Mouse (Mus musculus): ENCODE measurements around the gene Cubn.

The Cubn gene

DNA sequence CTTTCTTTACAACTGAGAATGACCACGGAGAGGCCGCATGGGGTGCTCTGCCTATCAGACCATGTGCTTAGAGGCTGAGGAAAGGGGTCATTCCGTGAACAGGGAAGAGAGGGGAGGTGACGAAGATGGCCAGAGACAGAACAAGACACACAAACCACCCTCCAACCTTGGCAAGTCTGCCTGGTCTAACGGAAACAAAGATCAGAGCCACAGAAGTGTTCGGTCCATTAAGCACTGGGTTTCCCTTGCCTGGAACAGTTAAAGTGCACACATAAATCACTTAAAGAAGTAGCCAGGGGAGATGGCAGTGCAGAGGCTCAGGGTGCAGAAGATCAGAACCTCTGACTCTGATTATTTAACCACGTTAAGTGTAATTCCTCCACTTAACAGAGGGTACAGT is 257.7 kb downstream of the Cubn start:
- DNase-seq = no peak

DNA sequence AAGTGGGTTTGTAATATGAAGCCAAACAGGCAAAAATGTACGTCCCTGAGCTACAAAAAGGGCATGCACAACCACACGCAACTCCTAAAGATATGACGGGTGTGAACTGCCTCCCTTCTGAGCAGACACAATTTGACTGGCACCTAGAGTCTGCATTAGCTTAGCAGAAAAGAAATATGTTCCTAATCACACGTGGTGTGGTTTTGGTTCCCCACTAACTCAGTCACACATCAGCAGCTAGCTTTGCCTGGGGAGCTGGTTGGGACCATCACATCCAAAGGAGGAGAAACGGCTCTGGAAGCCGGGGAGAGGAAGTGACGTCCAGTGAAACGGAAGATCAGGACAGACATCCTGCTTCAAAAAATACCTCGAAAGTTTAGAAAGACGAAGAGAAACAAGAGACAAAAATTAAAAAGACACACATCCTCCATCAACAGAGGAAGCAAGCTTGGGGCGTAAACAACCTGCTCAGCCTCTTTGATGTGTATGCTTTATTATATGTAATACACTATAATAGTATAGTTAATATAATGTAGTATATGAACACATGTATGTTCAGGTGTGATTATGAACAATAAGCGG is 258.3 kb downstream of the Cubn start:
- no peak for DNase-seq

DNA sequence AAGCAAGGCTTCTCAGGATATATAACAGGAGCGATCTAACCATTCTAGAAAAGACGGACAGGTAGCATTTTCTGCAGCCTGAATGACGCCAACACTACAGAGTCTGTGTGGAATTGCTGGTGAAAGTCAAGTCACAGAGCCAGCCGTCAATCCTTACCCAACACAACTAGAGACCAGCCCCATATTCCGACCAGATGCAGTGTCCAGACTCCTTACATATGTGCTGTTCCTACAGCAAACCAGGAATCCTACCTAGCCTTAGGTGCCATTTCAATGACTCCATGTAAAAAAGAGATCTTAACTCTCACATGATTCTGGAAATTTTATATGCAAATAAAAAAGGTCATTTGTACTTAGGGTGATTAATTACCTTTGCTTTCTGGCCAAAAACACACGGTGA is 259.3 kb downstream of the Cubn start:
- no peak for DNase-seq

DNA sequence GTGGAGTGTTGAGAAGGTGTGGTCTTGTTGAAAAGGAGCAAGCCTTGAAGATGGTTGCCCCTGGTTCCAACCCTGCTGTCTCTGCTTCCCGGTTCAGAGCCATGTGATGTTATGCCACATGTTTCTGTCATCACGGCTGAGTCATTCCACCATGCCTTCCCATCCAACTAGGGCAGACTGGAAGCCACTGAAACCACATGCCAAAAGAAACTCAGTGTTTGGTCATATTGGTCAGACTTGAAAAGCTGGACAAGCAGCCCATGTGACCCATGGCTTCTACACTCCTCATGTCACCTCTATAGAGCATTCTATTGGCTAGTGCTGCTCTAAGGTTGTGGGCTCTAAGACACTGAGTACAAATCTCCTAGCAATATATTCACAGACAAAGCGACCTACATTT is 261.9 kb downstream of the Cubn start:
- DNase-seq = no peak

All from kidney, postnatal 25 days (tissue).